Mouse (Mus musculus): ENCODE measurements at regions not wholly inside any gene's neighbourhood (a gene's known extent, or its start where the extent isn't known, plus 50 kb on each side); places are given as distances from the start of the nearest gene placed in this dataset.
A peak's percentile ranks its signal among the peaks of the same experiment; 100 is the strongest.

GRCm38 (mm10) chr9:115524591-115524990, 214.4 kb upstream of the Stt3b start:
- no peak for ATAC-seq (ENCODE audit: borderline replicate concordance, extremely low read depth, low FRiP score, low TSS enrichment)
- Histone ChIP-seq H3K9ac (no peak overlapping the region), H3K36me3 (no peaks in the 10 kb centered on the region), H3K4me1 (no peaks in the 10 kb centered on the region), H3K27me3 (no peaks in the 10 kb centered on the region), H3K27ac (no peak overlapping the region), H3K4me3 (no peak overlapping the region), H3K4me2 (no peak overlapping the region), H3K9me3 (no peaks in the 10 kb centered on the region)
- 76% methylated on average over 5 of the region's 5 CpGs for WGBS

- no peak overlapping the region for H3K27ac ChIP-seq
- H3K4me1 ChIP-seq = no peaks in the 10 kb centered on the region
- H3K4me2 ChIP-seq = no peak overlapping the region
- H3K4me3 ChIP-seq = no peak overlapping the region
- ATAC-seq (ENCODE audit: borderline replicate concordance, extremely low read depth, low FRiP score, low TSS enrichment) = 0 out of 2 replicates have a peak, but pooled peaks have one; percentile 39
- H3K9me3 ChIP-seq = no peaks in the 10 kb centered on the region
- 81% methylated on average over 4 of the region's 4 CpGs for WGBS
- H3K36me3 ChIP-seq = no peaks in the 10 kb centered on the region
- H3K9ac ChIP-seq = no peak overlapping the region
- H3K27me3 ChIP-seq = no peaks in the 10 kb centered on the region
Observed at GRCm38 (mm10) chr9:115526322-115526721, 216.1 kb upstream of the Stt3b start.

- no peak overlapping the region for H3K27ac ChIP-seq
- H3K4me1 ChIP-seq = no peaks in the 10 kb centered on the region
- no peak overlapping the region for H3K4me3 ChIP-seq
- no peak for ATAC-seq (ENCODE audit: borderline replicate concordance, extremely low read depth, low FRiP score, low TSS enrichment)
- H3K27me3 ChIP-seq = no peaks in the 10 kb centered on the region
- H3K9ac ChIP-seq = no peak overlapping the region
- H3K36me3 ChIP-seq = no peaks in the 10 kb centered on the region
- H3K9me3 ChIP-seq = no peaks in the 10 kb centered on the region
- H3K4me2 ChIP-seq = no peak overlapping the region
- 77% methylated on average over 6 of the region's 6 CpGs for WGBS
Observed at GRCm38 (mm10) chr9:115526981-115527380, 216.8 kb upstream of the Stt3b start.

- H3K4me1 ChIP-seq = no peaks in the 10 kb centered on the region
- 59% methylated on average over 3 of the region's 3 CpGs for WGBS
- H3K4me3 ChIP-seq = no peak overlapping the region
- ATAC-seq (ENCODE audit: borderline replicate concordance, extremely low read depth, low FRiP score, low TSS enrichment) = no peak
- H3K27ac ChIP-seq = no peak overlapping the region
- no peak overlapping the region for H3K9ac ChIP-seq
- no peaks in the 10 kb centered on the region for H3K36me3 ChIP-seq
- no peaks in the 10 kb centered on the region for H3K27me3 ChIP-seq
- H3K4me2 ChIP-seq = no peak overlapping the region
- no peaks in the 10 kb centered on the region for H3K9me3 ChIP-seq
Observed at GRCm38 (mm10) chr9:115534198-115534597, 224.0 kb upstream of the Stt3b start.

DNA sequence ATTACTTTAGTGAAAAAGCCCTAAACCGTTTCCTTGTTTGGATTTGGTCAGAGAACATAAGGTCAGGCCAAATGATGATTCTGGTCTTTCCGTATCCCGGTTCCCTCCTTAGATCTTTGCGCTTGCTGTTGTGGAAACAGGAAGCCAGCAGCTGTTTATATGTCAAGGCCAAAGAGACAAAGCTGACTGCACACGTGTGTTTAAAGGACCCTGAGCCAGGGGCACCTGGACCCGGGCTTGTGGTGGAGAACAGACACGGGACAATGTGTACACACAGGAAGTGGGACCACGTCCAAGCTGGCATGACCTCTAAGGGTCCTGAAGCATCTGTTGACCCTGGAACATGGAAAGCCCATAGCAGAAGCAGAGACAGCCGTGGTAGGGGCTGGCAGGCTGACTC, 233.4 kb upstream of the Stt3b start:
- Histone ChIP-seq H3K36me3 (no peaks in the 10 kb centered on the region), H3K27me3 (no peaks in the 10 kb centered on the region), H3K4me2 (no peak overlapping the region), H3K27ac (no peak overlapping the region), H3K4me1 (peaks cover 8% of the 10 kb centered on the region; the same call in 1 of the 2 replicates), H3K9me3 (no peaks in the 10 kb centered on the region), H3K9ac (no peak overlapping the region), H3K4me3 (no peak overlapping the region)
- 39% methylated on average over 9 of the region's 9 CpGs for WGBS
- peak; percentile 36 for ATAC-seq (ENCODE audit: borderline replicate concordance, extremely low read depth, low FRiP score, low TSS enrichment)

GRCm38 (mm10) chr9:115545178-115545577, 235.0 kb upstream of the Stt3b start:
- WGBS = 71% methylated on average over 4 of the region's 4 CpGs
- no peak overlapping the region for H3K4me2 ChIP-seq
- H3K9ac ChIP-seq = no peak overlapping the region
- no peaks in the 10 kb centered on the region for H3K36me3 ChIP-seq
- no peak overlapping the region for H3K27ac ChIP-seq
- no peaks in the 10 kb centered on the region for H3K27me3 ChIP-seq
- peaks cover 11% of the 10 kb centered on the region; the same call in 1 of the 2 replicates for H3K4me1 ChIP-seq
- no peak overlapping the region for H3K4me3 ChIP-seq
- no peak for ATAC-seq (ENCODE audit: borderline replicate concordance, extremely low read depth, low FRiP score, low TSS enrichment)
- no peaks in the 10 kb centered on the region for H3K9me3 ChIP-seq

DNA sequence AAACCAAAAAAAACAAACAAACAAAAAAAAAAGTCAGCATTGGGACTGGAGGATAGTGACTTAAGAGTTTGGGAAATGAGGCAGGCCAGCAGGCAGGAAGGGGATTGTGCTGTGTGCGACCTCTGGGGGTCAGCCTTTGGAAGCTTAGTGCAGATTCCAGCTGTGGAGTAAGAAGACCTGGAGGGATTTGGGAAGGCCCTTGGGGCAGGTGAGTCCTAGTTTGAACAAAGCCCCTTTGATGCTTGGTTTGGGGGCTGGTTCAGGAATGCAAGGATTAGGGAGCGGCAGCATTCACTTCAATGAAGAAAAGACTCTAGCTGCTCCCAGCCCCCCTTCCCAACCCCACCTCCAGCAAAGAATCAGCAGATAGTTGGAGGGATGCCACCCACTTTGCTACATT, 235.6 kb upstream of the Stt3b start:
- Histone ChIP-seq H3K4me1 (peaks cover 11% of the 10 kb centered on the region; the same call in 1 of the 2 replicates), H3K4me3 (no peak overlapping the region), H3K4me2 (no peak overlapping the region), H3K9me3 (no peaks in the 10 kb centered on the region), H3K27ac (no peak overlapping the region), H3K36me3 (no peaks in the 10 kb centered on the region), H3K27me3 (no peaks in the 10 kb centered on the region), H3K9ac (no peak overlapping the region)
- no peak for ATAC-seq (ENCODE audit: borderline replicate concordance, extremely low read depth, low FRiP score, low TSS enrichment)
- 66% methylated on average over 2 of the region's 2 CpGs for WGBS

GRCm38 (mm10) chr9:115547625-115548325, 237.6 kb upstream of the Stt3b start:
- no peak overlapping the region for H3K4me3 ChIP-seq
- H3K9ac ChIP-seq = no peak overlapping the region
- WGBS = 49% methylated on average over 8 of the region's 8 CpGs
- H3K27ac ChIP-seq = 0 out of 2 replicates have a peak overlapping the region, but pooled peaks have one; percentile 1
- H3K9me3 ChIP-seq = no peaks in the 10 kb centered on the region
- H3K4me2 ChIP-seq = no peak overlapping the region
- no peaks in the 10 kb centered on the region for H3K36me3 ChIP-seq
- H3K4me1 ChIP-seq = peaks cover 11% of the 10 kb centered on the region; the same call in 1 of the 2 replicates
- ATAC-seq (ENCODE audit: borderline replicate concordance, extremely low read depth, low FRiP score, low TSS enrichment) = no peak
- H3K27me3 ChIP-seq = no peaks in the 10 kb centered on the region

GRCm38 (mm10) chr9:115548722-115549349, 238.6 kb upstream of the Stt3b start:
- no peak overlapping the region for H3K4me2 ChIP-seq
- no peak; the same call in 1 of the 2 replicates for ATAC-seq (ENCODE audit: borderline replicate concordance, extremely low read depth, low FRiP score, low TSS enrichment)
- no peaks in the 10 kb centered on the region for H3K9me3 ChIP-seq

GRCm38 (mm10) chr9:115551080-115551479, 240.9 kb upstream of the Stt3b start:
- WGBS = 78% methylated on average over 11 of the region's 11 CpGs
- Histone ChIP-seq H3K4me2 (no peak overlapping the region), H3K9ac (no peak overlapping the region), H3K27ac (no peak overlapping the region), H3K9me3 (no peaks in the 10 kb centered on the region), H3K4me3 (no peak overlapping the region), H3K36me3 (no peaks in the 10 kb centered on the region), H3K27me3 (no peaks in the 10 kb centered on the region), H3K4me1 (peaks cover 11% of the 10 kb centered on the region; the same call in 1 of the 2 replicates)
- ATAC-seq (ENCODE audit: borderline replicate concordance, extremely low read depth, low FRiP score, low TSS enrichment) = no peak

More at GRCm38 (mm10) chr9:115548722-115549349, 238.6 kb upstream of the Stt3b start:
- no peak overlapping the region for H3K27ac ChIP-seq
- H3K36me3 ChIP-seq = no peaks in the 10 kb centered on the region
- no peaks in the 10 kb centered on the region for H3K27me3 ChIP-seq
- H3K4me1 ChIP-seq = peaks cover 11% of the 10 kb centered on the region; the same call in 1 of the 2 replicates
- WGBS = 48% methylated on average over 8 of the region's 8 CpGs
- H3K9ac ChIP-seq = no peak overlapping the region
- H3K4me3 ChIP-seq = no peak overlapping the region

- no peaks in the 10 kb centered on the region for H3K9me3 ChIP-seq
- no peak overlapping the region for H3K4me3 ChIP-seq
- WGBS = 75% methylated on average over 4 of the region's 4 CpGs
- no peak overlapping the region for H3K9ac ChIP-seq
- H3K36me3 ChIP-seq = no peaks in the 10 kb centered on the region
- H3K4me1 ChIP-seq = peaks cover 11% of the 10 kb centered on the region; the same call in 1 of the 2 replicates
- H3K4me2 ChIP-seq = no peak overlapping the region
- no peak for ATAC-seq (ENCODE audit: borderline replicate concordance, extremely low read depth, low FRiP score, low TSS enrichment)
- no peak overlapping the region for H3K27ac ChIP-seq
- H3K27me3 ChIP-seq = no peaks in the 10 kb centered on the region
Observed at GRCm38 (mm10) chr9:115551501-115551900, 241.3 kb upstream of the Stt3b start.

GRCm38 (mm10) chr9:115558131-115558530, 247.9 kb upstream of the Stt3b start:
- Histone ChIP-seq H3K4me3 (no peak overlapping the region), H3K4me2 (no peak overlapping the region), H3K36me3 (no peaks in the 10 kb centered on the region), H3K27ac (no peak overlapping the region), H3K4me1 (no peaks in the 10 kb centered on the region), H3K9me3 (no peaks in the 10 kb centered on the region), H3K9ac (no peak overlapping the region), H3K27me3 (no peaks in the 10 kb centered on the region)
- WGBS = 87% methylated on average over 7 of the region's 7 CpGs
- ATAC-seq (ENCODE audit: borderline replicate concordance, extremely low read depth, low FRiP score, low TSS enrichment) = no peak

All from lung, embryonic 15.5 days (tissue).